Mouse (Mus musculus): ENCODE data around the gene Slc22a2. TPM values are rescaled to one million over a fixed set of nuclear protein-coding genes. Genes with fewer than 3 reads are reported as not detected.
"Not testable (repeated sequence)": the region's sequence is repeated elsewhere in the genome, so short reads cannot be mapped to it uniquely, and the experiment has no call there.

Slc22a2 gene
- polyA plus RNA-seq, 1 experiment from 2014 or later, result 1.5 TPM

DNA sequence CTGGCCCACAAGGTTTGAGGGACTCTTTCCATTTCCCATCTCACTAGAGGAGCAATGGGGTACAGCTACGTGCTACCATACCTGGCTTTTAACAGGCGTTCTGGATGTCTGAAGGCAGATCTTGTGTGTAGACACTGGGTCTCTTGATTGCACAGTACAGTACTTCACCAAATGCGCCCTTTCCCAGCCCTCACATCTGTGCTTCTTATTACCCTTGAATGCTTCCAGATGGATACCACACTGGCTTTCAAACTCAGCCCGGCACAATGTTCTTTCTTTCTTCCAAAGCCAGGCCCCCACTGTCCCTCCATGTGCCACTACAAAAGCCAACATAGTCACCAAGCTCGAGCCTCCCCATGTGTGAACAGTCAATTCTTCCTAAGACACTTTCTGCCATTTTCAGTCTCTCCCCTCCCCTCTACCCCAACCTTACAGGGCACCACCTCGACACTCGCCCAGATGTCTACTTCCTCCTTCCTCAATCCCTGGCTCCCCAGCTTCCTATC lies 88.4 kb downstream of the Slc22a2 start:
- Histone ChIP-seq H3K4me2 (replicated peaks) (no peak overlapping the region), H3K27me3 (ENCODE audit: control insufficient read depth, insufficient read depth, low read length) (no peaks in the 10 kb centered on the region), H3K4me3 (replicated peaks; ENCODE audit: low read length) (no peak overlapping the region), H3K9ac (no peak overlapping the region), H3K27ac (no peak overlapping the region), H3K36me3 (replicated peaks; ENCODE audit: control insufficient read depth, insufficient read depth) (no peaks in the 10 kb centered on the region), H3K4me1 (replicated peaks; ENCODE audit: control insufficient read depth, insufficient read depth, low read length) (no peaks in the 10 kb centered on the region), H3K9me3 (ENCODE audit: control insufficient read depth, low read length) (no peaks in the 10 kb centered on the region)
- DNase-seq (ENCODE audit: low spot score), result no peak
- WGBS, result 75% methylated on average over 7 of the region's 7 CpGs
- no peak for ATAC-seq (ENCODE audit: low FRiP score)

DNA sequence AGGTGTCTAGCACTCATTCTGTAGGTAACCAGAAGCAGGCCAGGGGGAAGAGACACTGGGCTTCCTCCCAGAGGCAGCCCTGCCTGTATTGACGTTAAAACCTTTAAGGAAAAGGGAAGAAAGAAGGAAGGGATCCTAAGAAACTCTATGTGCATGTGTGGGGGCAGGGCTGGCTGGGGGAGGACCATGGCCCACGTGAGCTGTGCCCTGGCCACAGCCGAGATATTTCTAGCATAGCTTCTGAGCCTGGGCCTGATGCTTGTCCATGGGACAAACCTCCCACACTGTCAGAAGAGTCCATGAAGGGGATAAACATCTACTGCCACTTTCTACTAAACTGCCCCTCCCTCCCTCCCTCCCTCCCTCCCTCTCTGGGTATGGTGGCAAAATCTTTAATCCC lies 89.9 kb downstream of the Slc22a2 start:
- Histone ChIP-seq H3K27me3 (ENCODE audit: control insufficient read depth, insufficient read depth, low read length) (no peaks in the 10 kb centered on the region), H3K9me3 (ENCODE audit: control insufficient read depth, low read length) (no peaks in the 10 kb centered on the region), H3K27ac (no peak overlapping the region), H3K36me3 (replicated peaks; ENCODE audit: control insufficient read depth, insufficient read depth) (no peaks in the 10 kb centered on the region), H3K4me1 (replicated peaks; ENCODE audit: control insufficient read depth, insufficient read depth, low read length) (no peaks in the 10 kb centered on the region), H3K4me3 (replicated peaks; ENCODE audit: low read length) (no peak overlapping the region), H3K4me2 (replicated peaks) (no peak overlapping the region), H3K9ac (no peak overlapping the region)
- WGBS, result 80% methylated on average over 3 of the region's 3 CpGs
- DNase-seq (ENCODE audit: low spot score) (no peak), ATAC-seq (ENCODE audit: low FRiP score) (no peak)

DNA sequence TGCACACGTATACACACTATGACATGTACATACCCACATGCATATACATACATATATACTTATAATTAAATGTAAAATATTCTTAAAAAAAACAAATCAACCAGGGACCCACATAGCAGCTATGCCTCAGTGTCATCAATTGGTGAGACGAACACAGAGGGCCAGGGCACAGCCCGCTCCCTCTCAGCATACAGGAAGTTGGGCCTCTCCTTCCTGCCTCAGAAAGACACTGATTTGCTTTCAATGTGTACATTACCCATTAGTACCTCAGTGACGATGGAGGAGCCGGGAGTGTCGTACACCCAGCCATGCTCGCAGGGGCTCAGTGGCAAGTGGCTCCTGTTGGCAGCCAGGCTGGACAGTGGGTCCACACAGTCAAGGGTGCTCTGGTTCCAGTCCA lies 91.0 kb downstream of the Slc22a2 start:
- not testable (repeated sequence) for H3K4me1 ChIP-seq (replicated peaks; ENCODE audit: control insufficient read depth, insufficient read depth, low read length); H3K36me3 ChIP-seq (replicated peaks; ENCODE audit: control insufficient read depth, insufficient read depth); ATAC-seq (ENCODE audit: low FRiP score); H3K4me3 ChIP-seq (replicated peaks; ENCODE audit: low read length); H3K27me3 ChIP-seq (ENCODE audit: control insufficient read depth, insufficient read depth, low read length); H3K27ac ChIP-seq; H3K4me2 ChIP-seq (replicated peaks); DNase-seq (ENCODE audit: low spot score); H3K9me3 ChIP-seq (ENCODE audit: control insufficient read depth, low read length); H3K9ac ChIP-seq
- 93% methylated on average over 7 of the region's 7 CpGs for WGBS

DNA sequence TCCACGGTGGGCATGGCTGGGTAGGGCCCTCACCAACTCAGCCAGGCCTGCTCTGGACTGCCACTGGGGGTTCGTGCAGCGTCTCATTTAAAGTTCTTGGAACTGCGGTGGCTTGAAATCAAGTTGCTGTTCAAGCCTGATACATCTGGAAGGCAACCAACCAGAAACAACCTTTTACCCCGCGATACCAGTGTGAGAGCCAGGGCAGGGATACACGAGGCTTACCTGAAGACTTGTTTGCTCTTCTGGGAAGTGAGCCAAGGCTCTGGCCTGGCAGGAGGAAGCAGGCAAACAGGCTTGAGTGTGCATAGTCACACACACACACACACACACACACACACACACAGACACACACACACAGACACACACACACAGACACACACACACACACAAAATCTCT lies 91.7 kb downstream of the Slc22a2 start, which contains the start of gene Slc22a1:
Gene Slc22a1 (minus strand): TSS at position 184 of the 400 bp plus-strand sequence.
- ATAC-seq (ENCODE audit: low FRiP score) (no peak), DNase-seq (ENCODE audit: low spot score) (no peak)
- no peak within 1 kb of the TSS for H3K4me3 ChIP-seq (replicated peaks; ENCODE audit: low read length)
- no peak within 1 kb of the TSS for H3K27ac ChIP-seq
- no peaks in the 10 kb centered on the region for H3K27me3 ChIP-seq (ENCODE audit: control insufficient read depth, insufficient read depth, low read length)
- WGBS, result 90% methylated on average over 7 of the region's 7 CpGs
- H3K4me2 ChIP-seq (replicated peaks), result no peak within 1 kb of the TSS
- no peaks in the 10 kb centered on the region; the same call in 1 of the 2 replicates for H3K36me3 ChIP-seq (replicated peaks; ENCODE audit: control insufficient read depth, insufficient read depth)
- peaks cover 8% of the 10 kb centered on the region; the same call in 1 of the 2 replicates for H3K9me3 ChIP-seq (ENCODE audit: control insufficient read depth, low read length)
- no peak within 1 kb of the TSS for H3K9ac ChIP-seq
- no peaks in the 10 kb centered on the region for H3K4me1 ChIP-seq (replicated peaks; ENCODE audit: control insufficient read depth, insufficient read depth, low read length)

DNA sequence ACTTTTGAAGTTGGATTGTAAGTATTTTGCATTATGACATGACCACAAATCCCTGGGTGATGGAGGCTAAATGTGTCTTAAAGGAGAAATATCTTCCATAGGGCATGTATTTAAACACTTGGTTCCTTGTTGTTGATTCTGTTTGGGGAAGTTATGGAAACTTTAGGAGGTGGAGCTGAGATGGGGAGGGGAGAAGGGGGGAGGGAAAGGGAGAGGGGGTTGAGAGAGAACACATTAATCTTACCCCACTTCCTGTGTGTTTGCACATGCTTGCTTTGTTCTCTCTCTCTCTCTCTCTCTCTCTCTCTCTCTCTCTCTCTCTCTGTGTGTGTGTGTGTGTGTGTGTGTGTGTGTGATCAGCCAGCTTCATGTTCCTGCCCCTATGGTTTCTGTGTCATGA lies 93.2 kb downstream of the Slc22a2 start:
- no peak overlapping the region for H3K27ac ChIP-seq
- peaks cover 9% of the 10 kb centered on the region for H3K36me3 ChIP-seq (replicated peaks; ENCODE audit: control insufficient read depth, insufficient read depth)
- no peak for ATAC-seq (ENCODE audit: low FRiP score)
- no peaks in the 10 kb centered on the region for H3K27me3 ChIP-seq (ENCODE audit: control insufficient read depth, insufficient read depth, low read length)
- H3K4me1 ChIP-seq (replicated peaks; ENCODE audit: control insufficient read depth, insufficient read depth, low read length), result no peaks in the 10 kb centered on the region
- no peak overlapping the region for H3K4me3 ChIP-seq (replicated peaks; ENCODE audit: low read length)
- H3K9me3 ChIP-seq (ENCODE audit: control insufficient read depth, low read length), result peaks cover 8% of the 10 kb centered on the region; the same call in 1 of the 2 replicates
- no peak overlapping the region for H3K4me2 ChIP-seq (replicated peaks)
- no peak for DNase-seq (ENCODE audit: low spot score)
- no peak overlapping the region for H3K9ac ChIP-seq

Other genes with a start within 250 kb of the Slc22a2 start
- gene Plg, start 205.5 kb upstream of the Slc22a2 start, polyA plus RNA-seq (2014; fragmentation: Nextera tagmentation; extraction: Ambion mirVana), result 0.20 TPM in 1 of 2 replicates, not detected in the other
- gene Slc22a3, start 76.4 kb upstream of the Slc22a2 start, polyA plus RNA-seq (2014; fragmentation: Nextera tagmentation; extraction: Ambion mirVana), result 0.82 and 1.3 TPM in 2 replicates
- gene Slc22a1, start 91.7 kb downstream of the Slc22a2 start, polyA plus RNA-seq (2014; fragmentation: Nextera tagmentation; extraction: Ambion mirVana), result not detected in 2 replicates
- 13.1 and 14.9 TPM in 2 replicates for gene Igf2r, start 185.5 kb downstream of the Slc22a2 start, polyA plus RNA-seq (2014; fragmentation: Nextera tagmentation; extraction: Ambion mirVana)